Mouse (Mus musculus): Measurements from ENCODE around the gene Tyro3.

Gene Tyro3

DNA sequence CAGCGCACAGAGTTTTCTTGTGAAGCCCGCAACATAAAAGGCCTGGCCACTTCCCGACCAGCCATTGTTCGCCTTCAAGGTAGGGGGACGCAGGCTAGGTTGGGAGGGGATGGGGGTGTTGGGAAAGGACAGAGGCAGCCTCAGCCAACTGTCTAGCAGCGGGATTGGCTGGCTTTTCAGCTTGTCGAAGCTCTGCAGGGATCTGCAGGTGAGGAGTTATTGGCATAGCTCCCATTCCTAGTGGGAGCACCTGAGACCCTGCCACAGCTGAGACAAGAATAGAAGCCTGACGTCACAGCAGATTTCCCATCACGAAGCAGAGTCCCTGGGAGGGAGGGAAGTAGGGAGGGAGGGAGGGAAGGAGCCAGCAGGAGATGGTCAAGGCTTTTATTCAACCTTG lies 7.2 kb downstream of the Tyro3 start:
- no peak for DNase-seq

DNA sequence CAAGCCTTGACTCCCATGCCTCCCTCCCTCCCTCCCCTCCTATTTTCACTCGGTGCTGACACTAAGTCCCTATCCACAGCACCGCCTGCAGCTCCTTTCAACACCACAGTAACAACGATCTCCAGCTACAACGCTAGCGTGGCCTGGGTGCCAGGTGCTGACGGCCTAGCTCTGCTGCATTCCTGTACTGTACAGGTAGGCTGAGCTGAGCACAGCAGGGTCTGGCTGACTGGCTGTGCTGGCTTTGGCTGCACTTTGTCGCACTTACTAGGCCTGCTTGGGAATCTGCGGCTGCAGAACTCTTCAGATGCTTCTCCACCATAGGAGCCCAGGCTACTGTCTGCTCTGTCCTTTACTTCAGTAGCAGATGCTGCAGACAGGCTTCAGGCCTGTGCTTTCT lies 8.0 kb downstream of the Tyro3 start:
- no peak for DNase-seq

DNA sequence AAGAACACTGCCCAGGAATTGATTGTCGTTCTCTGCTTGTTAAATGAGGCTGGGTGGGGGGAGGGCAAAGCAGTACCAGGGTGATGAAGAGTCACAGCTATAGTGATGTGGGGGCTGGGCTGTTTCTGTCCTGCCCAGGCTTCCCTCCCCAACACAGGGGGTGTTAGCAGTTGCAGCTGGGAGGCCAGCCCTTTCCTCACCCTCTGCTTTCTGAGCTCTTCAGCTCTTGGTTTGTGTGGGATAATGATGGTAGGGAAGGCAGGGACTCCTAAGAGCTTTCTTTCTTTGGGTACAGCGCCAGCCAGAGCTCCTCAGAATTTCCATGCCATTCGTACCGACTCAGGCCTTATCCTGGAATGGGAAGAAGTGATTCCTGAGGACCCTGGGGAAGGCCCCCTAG lies 10.9 kb downstream of the Tyro3 start:
- no peak for DNase-seq

DNA sequence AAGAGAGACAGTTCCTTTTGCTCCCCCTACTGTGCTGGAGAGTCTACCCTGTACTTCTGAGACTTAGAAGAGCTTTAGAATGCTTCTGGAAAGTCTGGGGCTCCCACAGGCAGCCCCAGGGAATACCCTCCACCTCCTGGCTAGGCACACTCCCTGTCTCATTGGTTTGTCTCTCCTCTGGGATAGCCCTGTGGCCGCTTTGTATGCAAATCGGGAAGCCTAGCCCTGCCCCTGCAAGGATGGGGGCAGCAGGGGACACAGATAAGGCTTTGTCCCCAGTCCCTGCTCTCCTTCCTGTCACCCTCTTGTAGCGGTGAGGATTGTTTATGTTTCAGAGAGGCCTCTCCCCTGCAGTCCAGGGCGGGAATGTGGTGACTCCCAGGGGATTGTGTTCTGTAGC lies 11.3 kb downstream of the Tyro3 start:
- DNase-seq: no peak

DNA sequence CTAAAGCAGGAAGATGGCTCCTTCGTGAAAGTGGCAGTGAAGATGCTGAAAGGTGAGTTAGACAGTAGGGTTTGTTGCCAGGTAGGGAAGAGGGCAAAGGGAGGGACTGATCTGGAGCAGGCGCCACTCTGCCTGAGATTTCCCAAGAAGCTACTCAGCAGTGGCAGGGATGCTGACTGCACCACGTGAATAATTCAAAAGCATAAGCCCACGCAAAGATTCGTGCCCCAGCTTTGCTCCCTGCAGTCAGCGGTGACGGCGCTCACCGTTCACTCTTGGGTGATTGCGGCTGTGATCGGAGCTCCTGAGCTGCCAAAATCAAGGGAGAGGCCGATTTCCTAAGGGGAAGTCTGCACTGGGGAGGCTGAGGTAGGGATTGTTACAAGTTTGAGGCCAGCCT lies 13.4 kb downstream of the Tyro3 start:
- DNase-seq: no peak

DNA sequence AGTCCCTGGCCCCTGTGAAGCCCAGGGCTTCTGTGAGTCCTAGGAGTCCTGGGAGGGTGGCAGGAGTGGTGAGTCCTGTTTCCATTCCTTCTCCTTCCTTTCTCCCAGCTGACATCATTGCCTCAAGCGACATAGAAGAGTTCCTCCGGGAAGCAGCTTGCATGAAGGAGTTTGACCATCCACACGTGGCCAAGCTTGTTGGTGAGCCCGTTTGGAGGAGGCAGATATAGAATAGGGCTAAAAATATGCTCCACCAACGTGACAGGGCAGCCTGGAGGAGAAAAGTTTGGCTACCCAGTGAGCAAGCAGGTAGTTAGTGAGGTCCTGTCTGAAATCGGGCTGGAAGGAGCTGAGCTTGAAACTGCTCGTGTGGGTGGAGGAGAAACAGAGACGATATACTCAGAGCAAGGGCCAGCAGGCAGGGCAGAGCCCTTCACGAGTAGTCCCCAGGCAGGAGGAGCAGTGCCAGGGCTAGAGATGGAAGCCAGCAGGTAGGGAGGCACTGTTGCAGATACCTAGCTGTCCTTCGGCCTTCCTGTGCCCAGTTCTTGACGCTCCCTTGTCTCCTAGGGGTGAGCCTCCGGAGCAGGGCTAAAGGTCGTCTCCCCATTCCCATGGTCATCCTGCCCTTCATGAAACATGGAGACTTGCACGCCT lies 14.1 kb downstream of the Tyro3 start:
- DNase-seq: no peak

DNA sequence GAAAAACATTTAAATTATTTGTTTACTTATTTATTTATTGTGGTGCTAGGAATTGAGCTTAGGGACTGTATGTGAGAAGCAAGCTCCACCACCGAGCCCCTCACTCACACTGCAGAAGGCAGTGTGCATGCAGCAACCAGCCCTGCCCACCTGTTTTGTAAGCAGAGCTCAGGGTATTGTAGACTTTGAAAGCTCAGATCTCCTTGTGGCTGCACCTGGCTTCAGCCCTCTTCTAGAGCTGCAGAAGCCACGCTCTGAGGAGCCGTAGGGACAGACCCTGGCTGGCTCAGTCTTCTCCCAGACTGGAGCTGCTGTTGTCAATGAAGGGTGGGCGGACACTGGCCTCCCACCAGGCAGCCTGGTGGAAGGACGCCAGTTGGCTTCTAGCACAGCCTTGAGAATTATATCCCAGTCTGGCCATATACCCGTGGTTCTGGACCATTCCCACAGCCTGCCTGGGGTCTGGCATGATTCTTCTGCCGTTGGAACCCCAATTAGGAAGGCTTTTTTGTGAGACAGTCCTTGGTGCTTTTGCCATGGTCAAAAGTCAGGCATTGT lies 16.9 kb downstream of the Tyro3 start:
- no peak for DNase-seq

DNA sequence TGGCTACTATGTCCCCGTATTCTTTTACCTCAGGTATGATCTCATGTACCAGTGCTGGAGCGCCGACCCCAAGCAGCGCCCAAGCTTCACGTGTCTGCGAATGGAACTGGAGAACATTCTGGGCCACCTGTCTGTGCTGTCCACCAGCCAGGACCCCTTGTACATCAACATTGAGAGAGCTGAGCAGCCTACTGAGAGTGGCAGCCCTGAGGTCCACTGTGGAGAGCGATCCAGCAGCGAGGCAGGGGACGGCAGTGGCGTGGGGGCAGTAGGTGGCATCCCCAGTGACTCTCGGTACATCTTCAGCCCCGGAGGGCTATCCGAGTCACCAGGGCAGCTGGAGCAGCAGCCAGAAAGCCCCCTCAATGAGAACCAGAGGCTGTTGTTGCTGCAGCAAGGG lies 19.1 kb downstream of the Tyro3 start:
- no peak for DNase-seq

DNA sequence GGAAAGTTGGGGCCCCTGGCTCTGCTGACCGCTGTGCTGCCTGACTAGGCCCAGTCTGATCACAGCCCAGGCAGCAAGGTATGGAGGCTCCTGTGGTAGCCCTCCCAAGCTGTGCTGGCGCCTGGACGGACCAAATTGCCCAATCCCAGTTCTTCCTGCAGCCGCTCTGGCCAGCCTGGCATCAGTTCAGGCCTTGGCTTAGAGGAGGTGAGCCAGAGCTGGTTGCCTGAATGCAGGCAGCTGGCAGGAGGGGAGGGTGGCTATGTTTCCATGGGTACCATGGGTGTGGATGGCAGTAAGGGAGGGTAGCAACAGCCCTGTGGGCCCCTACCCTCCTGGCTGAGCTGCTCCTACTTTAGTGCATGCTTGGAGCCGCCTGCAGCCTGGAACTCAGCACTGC lies 19.5 kb downstream of the Tyro3 start:
- DNase-seq: no peak

DNA sequence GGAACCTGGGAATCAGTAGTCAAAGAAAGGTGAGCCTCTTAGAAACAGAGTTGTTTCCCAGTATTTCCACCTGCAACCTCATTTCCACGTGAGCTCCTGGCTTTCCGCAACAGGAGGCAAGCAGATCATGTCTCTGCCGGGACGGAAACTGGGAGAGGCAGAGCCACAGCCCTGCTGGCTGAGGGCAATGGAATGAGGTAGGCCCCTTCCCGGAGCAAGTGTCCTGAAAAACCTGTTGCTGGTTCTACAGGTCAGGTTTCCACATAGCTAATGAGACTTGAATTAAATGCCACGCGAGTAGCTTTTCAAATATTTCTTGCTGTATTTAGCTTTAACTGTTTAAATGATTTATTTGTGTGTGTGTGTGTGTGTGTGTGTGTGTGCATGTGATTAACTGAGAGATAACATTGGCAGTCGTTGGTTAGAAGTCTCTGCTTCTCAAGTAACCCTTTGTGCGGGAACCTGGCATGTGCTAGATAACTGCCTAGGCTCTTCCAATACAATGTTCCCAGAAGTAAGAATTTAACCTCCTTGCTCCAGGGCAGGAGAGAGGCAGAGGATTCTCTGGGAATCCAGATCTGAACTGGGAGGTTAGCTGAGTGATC lies 21.2 kb downstream of the Tyro3 start:
- no peak for DNase-seq

DNA sequence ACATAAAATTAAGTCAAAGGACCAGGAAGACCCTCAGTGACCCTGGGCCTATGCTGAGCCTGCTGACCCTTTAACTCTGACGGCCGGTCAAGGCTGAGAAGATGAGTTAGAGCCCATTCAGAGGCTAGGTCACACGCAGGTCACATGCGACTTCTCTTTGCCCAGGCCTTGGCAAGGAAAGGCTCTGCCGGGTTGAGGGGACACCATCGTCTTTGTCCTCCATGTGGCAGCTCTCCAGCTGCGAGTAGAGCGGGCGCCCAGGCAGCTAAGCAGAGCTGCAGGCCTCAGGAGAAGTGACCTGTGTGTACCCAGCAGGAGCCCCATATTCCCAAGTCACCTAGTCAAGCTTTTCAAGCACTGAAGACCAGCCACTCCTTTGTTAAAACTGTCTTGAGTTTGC lies 23.6 kb downstream of the Tyro3 start:
- DNase-seq: no peak

DNA sequence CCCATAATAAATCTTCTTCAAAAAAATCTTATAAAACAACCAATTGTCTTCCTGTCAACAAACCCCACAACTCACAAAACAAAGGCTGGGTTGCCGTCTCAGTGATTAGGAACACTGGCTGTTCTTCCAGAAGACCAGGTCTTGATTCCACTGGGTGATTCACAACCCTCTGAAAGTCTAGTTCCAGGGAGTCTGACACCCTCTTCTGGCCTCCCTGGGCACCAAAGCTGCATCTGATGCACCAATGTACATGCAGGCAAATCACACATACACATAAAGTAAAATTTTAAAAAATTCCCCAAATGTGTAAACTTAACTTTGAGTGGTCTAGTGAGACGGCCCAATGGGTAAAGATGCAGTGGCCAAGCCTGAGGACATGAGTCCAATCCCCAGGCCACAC lies 33.0 kb downstream of the Tyro3 start:
- no peak for DNase-seq

DNA sequence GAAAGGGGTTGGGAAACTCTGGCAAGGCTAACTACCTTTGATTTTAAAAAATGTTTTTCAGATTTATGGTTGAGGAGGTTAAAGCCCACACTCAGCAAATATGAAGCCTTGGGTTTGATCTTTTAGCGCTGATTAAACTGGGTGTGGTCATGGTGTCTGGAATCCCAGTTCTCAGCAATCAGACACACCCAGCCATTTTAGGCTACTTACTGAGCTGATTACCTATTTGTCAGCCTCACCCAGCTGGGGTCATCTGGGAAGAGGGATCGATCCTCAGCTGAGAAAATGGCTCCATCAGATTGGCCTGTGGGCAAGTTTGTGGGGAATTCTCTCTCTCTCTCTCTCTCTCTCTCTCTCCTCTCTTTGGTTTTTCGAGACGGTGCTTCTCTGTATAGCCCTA lies 36.7 kb downstream of the Tyro3 start:
- no peak for DNase-seq

DNA sequence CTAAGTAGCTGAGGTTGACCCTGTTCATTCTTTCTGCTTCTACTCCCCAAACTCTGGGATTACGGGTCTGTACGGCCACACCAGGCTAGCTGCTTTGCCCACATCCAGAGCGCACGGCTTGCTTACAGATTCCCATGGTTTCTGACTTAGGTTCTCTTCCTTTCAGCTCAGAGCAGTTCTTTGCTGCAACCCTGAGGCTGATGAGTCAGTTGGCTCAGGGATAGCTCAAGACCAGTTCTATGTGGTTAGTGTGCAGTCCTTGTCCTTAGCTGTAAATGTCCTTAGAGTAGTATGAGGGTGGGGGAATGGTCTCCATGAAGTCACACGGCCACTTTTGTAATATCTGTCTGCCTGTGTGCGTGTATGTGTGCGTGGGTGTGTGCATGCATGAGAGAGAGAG lies 40.1 kb downstream of the Tyro3 start:
- DNase-seq: no peak

DNA sequence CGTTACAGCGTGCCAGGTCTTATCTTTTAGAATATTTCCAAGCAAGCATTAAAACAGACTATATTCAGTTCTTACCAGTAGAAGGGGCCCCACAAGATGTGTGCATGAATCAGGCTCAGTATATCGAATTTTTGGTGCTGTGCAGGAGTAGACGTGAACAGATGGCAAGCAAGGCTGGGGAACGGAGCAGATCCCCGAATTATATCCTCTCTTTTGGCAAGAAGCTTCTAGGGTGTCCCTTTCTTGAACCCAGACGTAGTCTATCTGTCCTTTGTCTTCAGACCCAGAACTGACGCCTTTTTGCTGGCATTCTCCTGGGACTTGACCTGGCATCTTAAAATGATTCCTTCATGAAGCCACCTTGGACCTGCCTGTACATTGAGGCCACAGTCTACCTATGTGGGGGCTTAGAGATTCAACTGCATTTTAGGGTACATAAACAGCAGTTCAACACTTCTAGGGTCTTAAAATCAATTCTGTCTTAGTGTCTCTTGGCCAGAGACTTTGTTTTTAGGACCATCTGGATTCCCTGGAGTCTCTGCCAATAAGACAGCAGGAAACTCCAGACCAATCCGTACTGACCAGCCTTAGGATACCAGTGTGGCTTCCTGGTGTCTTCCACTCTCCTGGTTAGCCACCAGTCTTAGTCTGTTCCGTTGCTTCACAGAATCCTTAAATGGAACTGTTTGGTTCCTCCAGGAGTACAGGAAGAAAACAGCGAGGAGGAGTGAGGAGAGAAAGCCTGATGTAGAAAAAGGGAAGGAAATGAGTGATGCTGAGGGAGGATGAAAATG lies 41.0 kb downstream of the Tyro3 start:
- DNase-seq: no peak

DNA sequence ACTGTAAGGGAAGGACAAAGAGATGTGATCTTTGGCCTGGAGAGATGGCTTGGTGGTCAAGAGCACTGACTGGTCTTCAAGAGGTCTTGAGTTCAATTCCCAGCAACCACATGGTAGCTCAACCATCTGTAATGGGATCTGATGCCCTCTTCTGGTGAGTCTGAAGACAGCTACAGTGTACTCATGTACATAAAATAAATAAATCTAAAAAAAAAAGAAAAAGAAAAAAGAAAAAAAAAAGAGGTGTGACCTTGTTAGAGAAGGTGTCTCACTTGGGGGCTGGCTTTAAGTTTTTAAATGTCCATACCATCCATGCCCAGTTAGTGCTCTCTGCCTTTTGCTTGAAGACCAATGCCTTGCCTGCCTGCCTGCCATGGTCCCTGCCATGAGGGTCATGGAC lies 42.5 kb downstream of the Tyro3 start:
- DNase-seq: no peak

DNA sequence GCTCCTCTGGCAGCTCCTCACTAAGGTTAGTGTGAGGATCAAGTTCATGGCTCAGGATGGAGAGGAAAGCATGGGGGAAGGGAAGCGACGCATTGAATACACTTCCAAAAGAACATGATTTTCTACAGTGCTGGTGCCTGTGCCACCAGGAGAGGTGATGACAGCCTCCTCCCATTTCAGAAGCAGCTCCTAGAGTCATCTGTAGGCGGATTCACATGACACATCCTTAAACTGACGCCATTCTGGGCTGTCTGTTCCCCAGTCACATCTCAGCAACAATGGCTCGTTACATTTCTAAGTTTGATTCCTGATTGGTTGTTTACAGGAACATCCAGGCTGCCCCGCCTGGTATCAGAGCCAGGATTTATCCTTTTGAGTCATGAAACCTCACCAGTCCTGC lies 44.5 kb downstream of the Tyro3 start:
- no peak for DNase-seq

DNA sequence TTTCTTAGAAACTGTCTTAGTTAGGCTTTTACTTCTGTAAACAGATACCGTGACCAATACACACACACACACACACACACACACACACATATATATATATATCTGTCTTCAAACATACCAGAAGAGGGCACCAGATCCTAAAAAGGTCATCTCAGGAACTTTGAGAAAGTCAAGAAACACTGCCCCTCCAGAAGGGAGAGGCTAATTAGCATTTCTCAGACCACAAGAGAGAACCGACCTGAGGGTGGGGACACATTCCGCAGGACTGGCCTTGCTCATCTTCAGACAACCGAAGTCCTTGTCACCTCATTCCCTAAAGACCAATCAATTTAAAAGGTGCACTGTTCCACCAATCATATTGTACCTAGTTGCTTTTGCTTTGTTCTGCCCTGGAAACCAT lies 46.0 kb downstream of the Tyro3 start:
- no peak for DNase-seq

DNA sequence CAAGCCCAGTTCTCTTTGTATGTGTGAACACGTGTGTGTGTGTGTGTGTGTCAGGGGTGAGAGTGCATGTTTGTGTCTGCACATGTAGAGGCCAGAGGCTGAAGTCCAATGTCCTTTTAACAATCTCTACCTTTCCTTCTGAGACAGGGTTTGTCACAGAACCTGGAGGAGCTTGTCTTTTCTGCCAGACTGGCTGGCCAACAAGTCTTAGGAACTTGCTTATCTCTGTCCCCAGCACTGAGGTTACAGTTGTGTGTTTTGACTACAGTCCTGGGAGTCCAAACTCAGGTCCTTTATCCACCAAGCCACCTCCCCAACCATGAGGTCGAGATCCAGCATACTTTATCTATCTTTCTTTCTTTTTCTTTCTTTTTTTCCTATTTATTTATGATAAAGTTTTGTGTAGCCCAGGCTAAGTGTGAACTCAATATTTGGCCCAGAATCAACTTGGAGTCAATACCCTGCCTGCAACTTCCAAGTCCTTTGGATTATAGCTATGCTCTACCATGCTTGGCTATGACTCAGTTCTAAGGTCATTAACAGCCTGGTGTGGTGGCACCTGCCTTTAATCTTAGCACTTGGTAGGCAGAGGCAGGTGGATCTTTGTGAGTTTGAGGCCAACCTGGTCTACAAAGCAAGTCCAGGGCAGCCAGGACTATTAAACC lies 48.5 kb downstream of the Tyro3 start:
- no peak for DNase-seq

DNA sequence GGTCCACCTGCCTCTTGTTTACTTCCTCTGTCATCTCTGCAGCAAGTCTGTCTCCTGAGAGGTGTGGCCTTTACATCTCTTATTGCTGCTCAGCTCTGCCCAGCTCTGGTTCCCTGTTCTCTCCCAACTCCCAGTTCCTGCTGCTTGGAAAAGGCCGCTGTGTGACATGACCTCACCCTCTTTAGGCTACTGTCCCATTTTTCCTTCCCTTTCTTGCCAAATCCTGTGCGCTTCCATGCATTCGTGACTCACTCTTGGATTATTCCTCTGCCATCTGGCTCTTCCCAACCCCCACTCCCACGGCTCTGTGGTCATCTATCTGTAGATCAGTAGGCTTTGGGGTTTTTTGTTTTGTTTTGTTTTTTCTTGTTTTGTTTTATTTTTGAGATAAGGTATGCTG lies 49.4 kb downstream of the Tyro3 start:
- no peak for DNase-seq

DNA sequence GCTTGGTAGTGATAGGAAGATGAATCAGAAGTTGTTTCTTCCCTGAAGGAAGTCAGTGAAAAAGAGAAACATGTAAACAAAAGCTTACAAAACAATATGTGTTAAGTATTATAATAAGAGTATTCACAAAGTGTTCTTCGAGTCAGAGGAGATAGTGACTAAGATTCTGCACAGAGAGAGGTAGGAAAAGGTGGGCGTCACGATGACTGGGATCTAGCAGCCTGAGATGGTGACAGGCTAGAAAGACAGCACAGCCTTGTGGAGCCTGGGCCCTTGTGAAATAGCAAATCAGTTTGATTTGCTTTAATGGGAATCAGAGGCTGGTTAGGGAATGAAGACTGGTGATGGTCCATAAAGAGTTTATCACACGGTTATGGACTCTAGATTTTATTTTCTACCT lies 56.3 kb downstream of the Tyro3 start:
- no peak for DNase-seq

DNA sequence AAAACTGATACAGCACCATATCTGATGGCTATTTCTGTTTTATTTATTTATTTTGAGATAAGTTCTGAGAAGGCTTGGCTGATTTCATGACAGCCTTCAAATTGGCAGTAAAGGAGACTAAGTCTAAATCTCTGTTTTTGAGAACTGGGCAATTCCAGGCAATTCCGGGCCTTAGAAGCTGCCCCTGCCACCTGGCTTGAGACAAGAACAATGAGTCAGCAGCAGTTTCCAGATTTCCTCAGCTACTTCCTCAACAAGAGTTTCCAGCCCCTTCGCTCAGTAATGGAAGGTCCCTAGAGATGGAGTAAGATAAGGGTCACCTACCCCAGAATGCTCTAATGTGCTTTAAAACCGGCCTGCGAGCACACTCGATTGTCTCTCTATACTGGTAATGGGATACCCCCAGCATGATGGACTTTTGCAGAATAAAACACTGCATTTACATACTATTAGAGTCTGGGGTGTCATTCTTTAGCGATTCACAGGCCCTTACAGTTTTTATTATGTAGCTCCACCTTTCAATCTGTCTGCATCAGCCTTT lies 57.8 kb downstream of the Tyro3 start:
- no peak for DNase-seq

DNA sequence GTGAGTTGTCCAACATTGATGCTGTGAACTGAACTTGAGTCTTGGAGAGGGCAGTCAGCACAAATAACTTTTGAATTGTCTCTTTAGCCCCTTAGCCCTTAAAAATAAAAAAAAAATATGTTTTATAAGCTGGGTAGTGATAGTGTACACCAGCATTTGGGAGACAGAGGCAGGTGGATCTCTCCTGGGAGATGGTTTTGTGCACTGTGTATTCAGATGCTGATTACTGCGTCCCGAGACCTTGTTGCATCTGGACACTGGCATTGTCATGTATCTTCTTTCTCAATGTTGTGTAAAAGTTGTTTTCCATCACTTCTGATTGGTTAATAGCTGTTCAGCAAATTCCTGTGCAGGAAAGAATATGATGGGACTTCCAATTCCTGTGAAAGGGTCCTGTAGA lies 59.8 kb downstream of the Tyro3 start:
- no peak for DNase-seq

Measured in kidney, postnatal 25 days (tissue).